ENCODE assay signal across 8 mouse cellular contexts in genomic region chr9:75072361-75072760, GRCm38 (mm10). TPM values are rescaled to one million over a fixed set of nuclear protein-coding genes. Genes with fewer than 3 reads are reported as not detected.
DNase-seq lines count a peak whose midpoint lies in the region; ATAC-seq and TF ChIP-seq lines count a peak whose summit lies in the region.

No protein-coding gene starts in this region.

- H3K36me3 ChIP-seq in embryonic facial prominence, embryonic 12.5 days, result no peaks in the 10 kb centered on the region
- no peaks in the 10 kb centered on the region for H3K36me3 ChIP-seq in intestine, embryonic 14.5 days (ENCODE audit: control insufficient read depth, insufficient read depth, low read length)
- no peaks in the 10 kb centered on the region for H3K36me3 ChIP-seq in myocyte (ENCODE audit: control insufficient read depth, insufficient read depth)
- no peaks in the 10 kb centered on the region for H3K36me3 ChIP-seq in kidney, adult 2 months (ENCODE audit: control insufficient read depth, insufficient read depth, low read length)

- H3K4me1 ChIP-seq in embryonic facial prominence, embryonic 12.5 days, result no peaks in the 10 kb centered on the region
- H3K4me1 ChIP-seq in intestine, embryonic 14.5 days (replicated peaks; ENCODE audit: control insufficient read depth, insufficient read depth, low read length), result peaks cover 7% of the 10 kb centered on the region; the same call in 1 of the 2 replicates
- H3K4me1 ChIP-seq in kidney, adult 2 months (ENCODE audit: control insufficient read depth, insufficient read depth, low read length), result no peaks in the 10 kb centered on the region

- H3K27me3 ChIP-seq in embryonic facial prominence, embryonic 12.5 days, result no peaks in the 10 kb centered on the region
- no peaks in the 10 kb centered on the region for H3K27me3 ChIP-seq in intestine, embryonic 14.5 days (replicated peaks; ENCODE audit: control insufficient read depth, insufficient read depth, low read length)
- no peaks in the 10 kb centered on the region for H3K27me3 ChIP-seq in myocyte (ENCODE audit: control insufficient read depth, insufficient read depth, insufficient read length)
- H3K27me3 ChIP-seq in kidney, adult 2 months (replicated peaks; ENCODE audit: control insufficient read depth, insufficient read depth, low read length), result no peaks in the 10 kb centered on the region

- H3K4me3 ChIP-seq in layer of hippocampus, adult 2 months, result peak overlapping the region; percentile 89
- peak overlapping the region; percentile 73 for H3K4me3 ChIP-seq in embryonic facial prominence, embryonic 12.5 days
- H3K4me3 ChIP-seq in intestine, embryonic 14.5 days (ENCODE audit: low read depth, low read length), result peak overlapping the region; percentile 66
- peak overlapping the region; percentile 76 for H3K4me3 ChIP-seq in myocyte
- no peak overlapping the region for H3K4me3 ChIP-seq in kidney, adult 2 months (ENCODE audit: insufficient read depth, low read depth, low read length)

- no peak for ATAC-seq in embryonic facial prominence, embryonic 12.5 days (ENCODE audit: insufficient number of reproducible peaks, insufficient read depth, low FRiP score, low TSS enrichment)
- no peak for ATAC-seq in intestine, embryonic 14.5 days (replicated peaks; ENCODE audit: low FRiP score, low TSS enrichment, low read depth)

- H3K4me2 ChIP-seq in embryonic facial prominence, embryonic 12.5 days (replicated peaks), result peak overlapping the region; percentile 74
- peak overlapping the region; percentile 85 for H3K4me2 ChIP-seq in intestine, embryonic 14.5 days (ENCODE audit: low read length)
- H3K4me2 ChIP-seq in myocyte (ENCODE audit: low read depth), result peak overlapping the region; percentile 90

- peak overlapping the region; percentile 61; the same call in 1 of the 2 replicates for H3K9ac ChIP-seq in embryonic facial prominence, embryonic 12.5 days
- H3K9ac ChIP-seq in intestine, embryonic 14.5 days (ENCODE audit: low read length), result peak overlapping the region; percentile 71; the same call in 1 of the 2 replicates

- peaks cover 48% of the 10 kb centered on the region for H3K79me2 ChIP-seq in myocyte (ENCODE audit: control insufficient read depth, insufficient read depth)

- peak overlapping the region; percentile 99 for H3K27ac ChIP-seq in layer of hippocampus, adult 2 months
- no peak overlapping the region for H3K27ac ChIP-seq in embryonic facial prominence, embryonic 12.5 days
- no peak overlapping the region for H3K27ac ChIP-seq in intestine, embryonic 14.5 days (ENCODE audit: low read depth)
- H3K27ac ChIP-seq in kidney, adult 2 months (ENCODE audit: insufficient read depth, low read depth, low read length), result no peak overlapping the region

- no peak for TF ChIP-seq CTCF in layer of hippocampus, adult 2 months (conservative IDR thresholded peaks at IDR 0.05)
- no peak for TF ChIP-seq CTCF in kidney, adult 2 months (conservative IDR thresholded peaks at IDR 0.05; ENCODE audit: insufficient read depth, insufficient read length, low read depth, low read length)

- no peaks in the 10 kb centered on the region for H3K9me3 ChIP-seq in embryonic facial prominence, embryonic 12.5 days
- no peaks in the 10 kb centered on the region for H3K9me3 ChIP-seq in intestine, embryonic 14.5 days (ENCODE audit: control insufficient read depth, low read length)

- H3ac ChIP-seq in myocyte (ENCODE audit: control insufficient read depth, insufficient read length), result peak overlapping the region; percentile 89

- 14% methylated on average over 3 of the region's 3 CpGs for WGBS in embryonic facial prominence, embryonic 12.5 days
- 32% methylated on average over 3 of the region's 3 CpGs for WGBS in intestine, embryonic 14.5 days
- 90% methylated on average over 3 of the region's 3 CpGs for WGBS in kidney, adult 2 months

- no peak for TF ChIP-seq POLR2A in myocyte (IDR thresholded peaks at IDR 0.05; ENCODE audit: insufficient read length, low read depth)
- TF ChIP-seq POLR2A in kidney, adult 2 months (IDR thresholded peaks at IDR 0.05; ENCODE audit: low read depth, low read length), result no peak

- DNase-seq in layer of hippocampus, adult 2 months (ENCODE audit: low spot score in 2 of 2), result no peak
- DNase-seq in layer of hippocampus, adult 11-12 months (ENCODE audit: low spot score), result no peak
- no peak for DNase-seq in intestine, embryonic 14.5 days (ENCODE audit: low spot score)
- DNase-seq in spleen, postnatal 14 days (ENCODE audit: low spot score in 2 of 2), result no peak
- no peak for DNase-seq in urinary bladder, postnatal 4 days (ENCODE audit: low spot score in 2 of 2)
- no peak for DNase-seq in kidney, adult 2 months

TF ChIP-seq in myocyte, 11 proteins besides CTCF, POLR2A, EP300 and RAD21:
- TF ChIP-seq USF1 (IDR thresholded peaks at IDR 0.05; ENCODE audit: low read depth) (peak; percentile 85), TCF12 (IDR thresholded peaks at IDR 0.05; ENCODE audit: insufficient read depth, poor library complexity, severe bottlenecking) (no peak)

RNA-seq across cellular contexts. Expression of gene Myo5a, which starts 1.5 kb away (rescaled TPM):
- 100 to 1,000 TPM; 201 to 210 TPM for total RNA-seq in layer of hippocampus, adult 2 months (2021)
- 26.5 and 28.7 TPM in 2 replicates for polyA plus RNA-seq in embryonic facial prominence, embryonic 12.5 days (2016; fragmentation: Nextera tagmentation; extraction: Ambion mirVana)
- polyA plus RNA-seq in intestine, embryonic 14.5 days (2014; fragmentation: Nextera tagmentation; extraction: Ambion mirVana), result 13.1 and 14.6 TPM in 2 replicates
- polyA plus RNA-seq in myocyte (2012; fragmentation: generic; extraction: Trizol), result 15.4 TPM
- polyA plus RNA-seq in kidney, adult 2 months (2012; rRNA removed), result 14.0 and 19.8 TPM in 2 replicates

RNA-seq across cellular contexts. Expression of gene Arpp19, which starts 34.9 kb away (rescaled TPM):
- total RNA-seq in layer of hippocampus, adult 2 months (2021), result 100 to 1,000 TPM; 163 to 170 TPM
- 324 and 337 TPM in 2 replicates for polyA plus RNA-seq in embryonic facial prominence, embryonic 12.5 days (2016; fragmentation: Nextera tagmentation; extraction: Ambion mirVana)
- polyA plus RNA-seq in intestine, embryonic 14.5 days (2014; fragmentation: Nextera tagmentation; extraction: Ambion mirVana), result 306 and 313 TPM in 2 replicates
- 160 TPM for polyA plus RNA-seq in myocyte (2012; fragmentation: generic; extraction: Trizol)
- 18.2 and 24.6 TPM in 2 replicates for polyA plus RNA-seq in kidney, adult 2 months (2012; rRNA removed)
